Mouse (Mus musculus) hindbrain, postnatal 0 days (tissue): ENCODE measurements around the gene Zfp654. TPM values are rescaled to one million over a fixed set of nuclear protein-coding genes. Genes with fewer than 3 reads are reported as not detected.

Experiments
- ATAC-seq: fragments of 200-750 bp; cut with Nextera tagmentation; 2 replicates; pipeline ENCODE4 v1.8.0; 2017; ENCODE audit warnings: mild to moderate bottlenecking, moderate TSS enrichment, moderate library complexity
- DNase-seq: peaks from one replicate; pipeline ENCODE4 v3.0.0-alpha.2; 2015; ENCODE audit warnings: low spot score
- H3K27ac ChIP-seq: fragments of 300-500 bp; sonication (generic); 2 replicates; pipeline ENCODE4 v1.5.1; 2014; ENCODE audit warnings: mild to moderate bottlenecking
- H3K27me3 ChIP-seq: fragments of 300-500 bp; sonication (generic); 2 replicates; pipeline ENCODE4 v1.6.1; 2014; ENCODE audit warnings: low read length, mixed read lengths; ENCODE audit not compliant: insufficient read depth
- H3K36me3 ChIP-seq: fragments of 300-500 bp; sonication (generic); 2 replicates; pipeline ENCODE4 v1.6.1; 2014; ENCODE audit warnings: low read length, mixed read lengths; ENCODE audit not compliant: insufficient read depth
- H3K4me1 ChIP-seq: fragments of 300-500 bp; sonication (generic); 2 replicates; pipeline ENCODE4 v1.6.1; 2014; ENCODE audit warnings: antibody characterized with exemption, low read length, mixed read lengths; ENCODE audit not compliant: insufficient read depth
- H3K4me2 ChIP-seq: fragments of 300-500 bp; sonication (generic); 2 replicates; pipeline ENCODE4 v1.6.1; 2014; ENCODE audit warnings: low read depth, mild to moderate bottlenecking, low read length, moderate library complexity, mixed read lengths
- H3K4me3 ChIP-seq: fragments of 300-500 bp; sonication (generic); 2 replicates; pipeline ENCODE4 v1.5.1; 2014; ENCODE audit warnings: low read length
- H3K9ac ChIP-seq: fragments of 300-500 bp; sonication (generic); replicated peaks from 2 replicates; pipeline ENCODE4 v1.6.1; 2014; ENCODE audit warnings: mild to moderate bottlenecking, low read length, moderate library complexity, mixed read lengths
- H3K9me3 ChIP-seq: fragments of 300-500 bp; sonication (generic); 2 replicates; pipeline ENCODE4 v1.6.1; 2016; ENCODE audit warnings: low read length, mixed read lengths
- CTCF ChIP-seq: IDR thresholded peaks from 2 replicates; pipeline ENCODE4 v1.5.1; 2016; ENCODE audit warnings: antibody characterized with exemption, control low read depth, low read depth
- WGBS: fragments of 180-500 bp; shearing (Covaris S2); extraction: QIAGEN DNeasy Blood & Tissue Kit; methylation state at CpG from one replicate; pipeline ENCODE4 v1.1.7; 2014; 5-methylcytosine and 5-hydroxymethylcytosine counted together
- polyA plus RNA-seq: library from polyadenylated mRNA; unstranded; fragments of >200 nt; fragmentation: Nextera tagmentation; extraction: Ambion mirVana; gene quantifications from 2 replicates; pipeline ENCODE4 v1.2.1, GENCODE M21; 2015
- total RNA-seq: library from RNA; depleted of rRNA; stranded (reverse); fragments of >200 nt; gene quantifications from 2 replicates; pipeline ENCODE4 v1.2.3, GENCODE M21; 2014

Zfp654 gene
- total and polyA plus RNA-seq, 2 experiments from 2014 or later: 3.0 to 7.3 TPM

DNA sequence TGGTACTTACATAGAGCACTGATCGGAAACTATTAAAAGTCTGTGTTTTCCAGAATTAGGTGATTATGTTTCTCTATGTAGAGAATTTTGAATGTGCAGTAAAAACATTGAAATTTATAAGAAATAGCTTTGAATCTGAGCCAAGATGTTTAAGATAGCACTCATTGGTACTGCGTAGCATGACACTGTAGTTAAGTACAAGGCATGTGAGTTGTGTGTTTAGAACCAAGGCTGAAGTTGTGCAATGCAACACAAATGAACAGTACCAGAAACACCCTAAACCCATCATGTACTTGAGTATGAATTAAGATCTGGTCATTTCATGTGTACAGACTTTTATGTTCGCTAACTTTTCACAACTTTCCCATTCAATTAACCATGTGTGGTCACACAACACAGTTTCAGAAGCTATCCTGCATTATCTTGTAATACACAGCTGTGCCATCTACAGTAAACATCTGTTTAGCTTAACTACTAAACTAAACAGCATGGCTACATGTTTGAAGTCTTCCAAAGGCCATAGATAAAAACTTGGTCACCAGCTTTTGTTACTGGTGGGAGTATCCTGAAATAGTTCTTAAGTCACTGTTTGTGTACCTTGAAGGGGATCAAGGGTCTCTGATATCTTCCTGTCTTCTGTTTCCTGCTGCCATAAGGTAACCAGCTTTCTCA is 34.2 kb downstream of the Zfp654 start:
- no peaks in the 10 kb centered on the region for H3K4me1 ChIP-seq
- TF ChIP-seq CTCF: no peak
- no peak overlapping the region for H3K4me2 ChIP-seq
- H3K27me3 ChIP-seq: no peaks in the 10 kb centered on the region
- 97% methylated on average over 3 of the region's 3 CpGs for WGBS
- H3K4me3 ChIP-seq: no peak overlapping the region
- no peak overlapping the region for H3K27ac ChIP-seq
- H3K36me3 ChIP-seq: peaks cover 10% of the 10 kb centered on the region
- H3K9me3 ChIP-seq: no peaks in the 10 kb centered on the region
- ATAC-seq (no peak), DNase-seq (no peak)
- H3K9ac ChIP-seq: no peak overlapping the region

DNA sequence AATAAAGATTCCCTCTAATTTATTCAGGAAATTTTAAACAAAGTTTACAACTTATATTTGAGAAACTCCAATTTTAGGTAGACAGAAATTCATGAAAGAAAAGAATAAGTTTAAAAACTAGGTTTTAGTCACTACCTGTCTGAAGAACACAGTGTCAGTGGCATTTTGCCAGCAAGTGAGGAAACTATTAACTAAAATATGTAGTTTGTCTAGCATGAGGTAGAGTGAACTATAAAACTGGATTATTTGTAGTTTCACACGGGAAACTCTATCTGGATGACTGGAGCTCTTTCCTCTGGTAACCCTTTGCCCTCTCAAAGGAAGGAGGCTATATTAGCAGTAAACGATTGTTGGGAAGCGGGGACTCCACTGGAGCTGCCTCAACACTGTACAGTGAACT is 48.4 kb downstream of the Zfp654 start:
- no peak for TF ChIP-seq CTCF
- ATAC-seq: no peak
- no peak for DNase-seq
- H3K36me3 ChIP-seq: no peaks in the 10 kb centered on the region
- H3K9ac ChIP-seq: no peak overlapping the region
- no peak overlapping the region for H3K4me2 ChIP-seq
- no peaks in the 10 kb centered on the region for H3K4me1 ChIP-seq
- H3K4me3 ChIP-seq: no peak overlapping the region
- H3K27ac ChIP-seq: no peak overlapping the region
- H3K9me3 ChIP-seq: no peaks in the 10 kb centered on the region
- H3K27me3 ChIP-seq: no peaks in the 10 kb centered on the region
- WGBS: 90% methylated on average over 3 of the region's 3 CpGs

DNA sequence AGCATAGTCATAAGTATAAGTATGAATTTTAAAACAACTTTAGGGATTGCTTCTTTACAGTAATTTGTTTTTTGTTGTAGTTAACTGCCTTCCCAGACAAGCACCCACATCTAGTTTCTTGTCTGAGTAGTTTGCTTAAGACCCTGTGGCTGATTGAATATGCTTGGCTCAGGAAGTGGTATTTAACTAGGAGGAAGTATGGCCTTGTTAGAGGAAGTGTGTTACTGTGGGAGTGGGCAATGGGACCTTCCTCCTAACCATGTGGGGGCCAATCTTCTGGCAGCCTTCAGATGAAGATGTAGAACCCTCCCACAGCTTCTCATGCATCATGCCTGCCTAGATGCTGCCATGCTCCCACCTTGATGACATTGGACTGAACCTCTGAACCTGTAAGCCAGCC is 49.8 kb downstream of the Zfp654 start:
- no peaks in the 10 kb centered on the region for H3K4me1 ChIP-seq
- no peak overlapping the region for H3K4me3 ChIP-seq
- no peak overlapping the region for H3K4me2 ChIP-seq
- ATAC-seq: no peak
- DNase-seq: no peak
- H3K27me3 ChIP-seq: no peaks in the 10 kb centered on the region
- no peaks in the 10 kb centered on the region for H3K9me3 ChIP-seq
- H3K9ac ChIP-seq: no peak overlapping the region
- no peak overlapping the region for H3K27ac ChIP-seq
- no peaks in the 10 kb centered on the region for H3K36me3 ChIP-seq
- no peak for TF ChIP-seq CTCF

GRCm38 (mm10) chr16:64800393-64800792 is 51.1 kb downstream of the Zfp654 start:
- H3K36me3 ChIP-seq: no peaks in the 10 kb centered on the region
- no peak overlapping the region for H3K9ac ChIP-seq
- ATAC-seq: no peak
- no peaks in the 10 kb centered on the region for H3K27me3 ChIP-seq
- no peak overlapping the region for H3K27ac ChIP-seq
- no peak for TF ChIP-seq CTCF
- WGBS: 95% methylated on average over 5 of the region's 5 CpGs
- DNase-seq: no peak
- no peak overlapping the region for H3K4me3 ChIP-seq
- H3K9me3 ChIP-seq: no peaks in the 10 kb centered on the region
- H3K4me1 ChIP-seq: no peaks in the 10 kb centered on the region
- H3K4me2 ChIP-seq: no peak overlapping the region

GRCm38 (mm10) chr16:64794802-64795201 is 56.6 kb downstream of the Zfp654 start:
- DNase-seq (no peak), ATAC-seq (no peak)
- Histone ChIP-seq H3K27me3 (no peaks in the 10 kb centered on the region), H3K9me3 (no peaks in the 10 kb centered on the region), H3K4me2 (no peak overlapping the region), H3K36me3 (no peaks in the 10 kb centered on the region), H3K4me1 (no peaks in the 10 kb centered on the region), H3K27ac (no peak overlapping the region), H3K4me3 (no peak overlapping the region), H3K9ac (no peak overlapping the region)
- 91% methylated on average over 2 of the region's 2 CpGs for WGBS
- no peak for TF ChIP-seq CTCF

GRCm38 (mm10) chr16:64789706-64790105 is 61.7 kb downstream of the Zfp654 start:
- WGBS: 96% methylated on average over 3 of the region's 3 CpGs
- no peak overlapping the region for H3K4me3 ChIP-seq
- no peak overlapping the region for H3K9ac ChIP-seq

GRCm38 (mm10) chr16:64775516-64775915 is 75.9 kb downstream of the Zfp654 start:
- no peak for TF ChIP-seq CTCF
- 83% methylated on average over 1 of the region's 1 CpGs for WGBS
- DNase-seq: no peak

More at GRCm38 (mm10) chr16:64789706-64790105, 61.7 kb downstream of the Zfp654 start:
- H3K27me3 ChIP-seq: no peaks in the 10 kb centered on the region
- H3K27ac ChIP-seq: no peak overlapping the region
- H3K36me3 ChIP-seq: peaks cover 4% of the 10 kb centered on the region; the same call in 1 of the 2 replicates
- no peak for TF ChIP-seq CTCF
- H3K4me1 ChIP-seq: no peaks in the 10 kb centered on the region
- DNase-seq: no peak
- H3K4me2 ChIP-seq: no peak overlapping the region
- no peaks in the 10 kb centered on the region for H3K9me3 ChIP-seq
- ATAC-seq: no peak

More at GRCm38 (mm10) chr16:64775516-64775915, 75.9 kb downstream of the Zfp654 start:
- Histone ChIP-seq H3K9me3 (no peaks in the 10 kb centered on the region), H3K4me1 (no peaks in the 10 kb centered on the region), H3K36me3 (no peaks in the 10 kb centered on the region; the same call in 1 of the 2 replicates), H3K4me2 (no peak overlapping the region), H3K9ac (no peak overlapping the region), H3K27me3 (no peaks in the 10 kb centered on the region), H3K4me3 (no peak overlapping the region), H3K27ac (no peak overlapping the region)
- no peak for ATAC-seq
